Mouse (Mus musculus) megakaryocyte, embryonic 14.5 days (primary cell): Measurements from ENCODE around the gene Lrrc28.

Experiments used
- FLI1 ChIP-seq: IDR thresholded peaks from 2 replicates; pipeline ENCODE4 v1.6.1; 2012; ENCODE audit warnings: low read length, inconsistent platforms, mixed read lengths
- GATA1 ChIP-seq: IDR thresholded peaks from 3 replicates; pipeline ENCODE4 v1.6.1; 2012; ENCODE audit warnings: mixed read lengths, low read length, inconsistent platforms, borderline replicate concordance

DNA sequence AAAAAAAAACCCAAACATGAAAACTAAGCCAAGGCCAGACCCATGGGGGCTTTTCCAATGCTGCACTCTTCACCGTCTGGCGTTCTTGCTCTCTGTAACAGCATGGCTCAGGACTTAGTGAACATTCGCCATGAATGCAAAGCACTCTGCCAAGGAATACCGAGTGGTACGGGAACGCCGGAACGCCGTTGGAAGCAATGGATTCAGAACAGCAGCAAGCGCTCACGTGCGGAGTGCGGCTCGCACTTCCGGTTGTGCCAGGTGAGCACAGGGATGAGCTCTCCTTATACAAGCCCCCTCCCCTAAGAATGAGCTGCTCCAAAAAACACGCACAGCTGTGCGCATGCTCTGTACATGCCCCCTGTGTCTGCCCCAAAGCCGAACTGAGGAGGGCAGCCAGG lies 116.2 kb downstream of the Lrrc28 start:
- TF ChIP-seq FLI1 (no peak), GATA1 (no peak)
